Mouse (Mus musculus) embryonic facial prominence, embryonic 13.5 days (tissue): Measurements from ENCODE around the gene Tm6sf1. TPM values are rescaled to one million over a fixed set of nuclear protein-coding genes. Genes with fewer than 3 reads are reported as not detected.

ENCODE experiments used
- ATAC-seq: fragments of 200-750 bp; cut with Nextera tagmentation; 2 replicates; pipeline ENCODE4 v1.8.0; 2017; ENCODE audit warnings: low read depth; ENCODE audit not compliant: insufficient number of reproducible peaks, insufficient read depth, low FRiP score, low TSS enrichment
- H3K27ac ChIP-seq: fragments of 300-500 bp; sonication (generic); 2 replicates; pipeline ENCODE4 v1.5.1; 2015; ENCODE audit warnings: moderate library complexity, mild to moderate bottlenecking, inconsistent platforms
- H3K27me3 ChIP-seq: fragments of 300-500 bp; sonication (generic); 2 replicates; pipeline ENCODE4 v1.6.1; 2015; ENCODE audit warnings: mild to moderate bottlenecking, inconsistent platforms
- H3K36me3 ChIP-seq: fragments of 300-500 bp; sonication (generic); 2 replicates; pipeline ENCODE4 v1.6.1; 2015; ENCODE audit warnings: mild to moderate bottlenecking, inconsistent platforms
- H3K4me1 ChIP-seq: fragments of 300-500 bp; sonication (generic); 2 replicates; pipeline ENCODE4 v1.6.1; 2015; ENCODE audit warnings: inconsistent platforms
- H3K4me2 ChIP-seq: fragments of 300-500 bp; sonication (generic); 2 replicates; pipeline ENCODE4 v1.6.1; 2015; ENCODE audit warnings: moderate library complexity, mild to moderate bottlenecking, inconsistent platforms
- H3K4me3 ChIP-seq: fragments of 300-500 bp; sonication (generic); 2 replicates; pipeline ENCODE4 v1.5.1; 2015; ENCODE audit warnings: mild to moderate bottlenecking, inconsistent platforms
- H3K9ac ChIP-seq: fragments of 300-500 bp; sonication (generic); 2 replicates; pipeline ENCODE4 v1.6.1; 2015; ENCODE audit warnings: mild to moderate bottlenecking, inconsistent platforms
- H3K9me3 ChIP-seq: fragments of 300-500 bp; sonication (generic); 2 replicates; pipeline ENCODE4 v1.6.1; 2016; ENCODE audit warnings: inconsistent platforms
- WGBS: fragments of 180-500 bp; shearing (Covaris S2); methylation state at CpG from one replicate; pipeline ENCODE4 v1.1.7; 2015; ENCODE audit warnings: mixed read lengths; 5-methylcytosine and 5-hydroxymethylcytosine counted together
- polyA plus RNA-seq: library from polyadenylated mRNA; unstranded; fragments of >200 nt; fragmentation: Nextera tagmentation; extraction: Ambion mirVana; gene quantifications from 2 replicates; pipeline ENCODE4 v1.2.1, GENCODE M21; 2015

Gene Tm6sf1
- polyA plus RNA-seq, 1 experiment from 2014 or later = 11.3 TPM

- no peak overlapping the region for H3K9ac ChIP-seq
- H3K4me2 ChIP-seq = no peak overlapping the region
- H3K27me3 ChIP-seq = no peaks in the 10 kb centered on the region
- H3K27ac ChIP-seq = no peak overlapping the region
- H3K4me1 ChIP-seq = peaks cover 5% of the 10 kb centered on the region
- no peak overlapping the region for H3K4me3 ChIP-seq
- H3K36me3 ChIP-seq = no peaks in the 10 kb centered on the region
- ATAC-seq = no peak
- WGBS = 88% methylated on average over 6 of the region's 6 CpGs
- no peaks in the 10 kb centered on the region for H3K9me3 ChIP-seq
Measured at GRCm38 (mm10) chr7:81841439-81841838, 17.4 kb upstream of the Tm6sf1 start.

GRCm38 (mm10) chr7:81842141-81842540 is 16.7 kb upstream of the Tm6sf1 start:
- Histone ChIP-seq H3K27me3 (no peaks in the 10 kb centered on the region), H3K27ac (no peak overlapping the region), H3K9ac (no peak overlapping the region), H3K4me1 (peaks cover 11% of the 10 kb centered on the region), H3K4me3 (no peak overlapping the region), H3K9me3 (no peaks in the 10 kb centered on the region), H3K4me2 (no peak overlapping the region), H3K36me3 (no peaks in the 10 kb centered on the region)
- no peak for ATAC-seq
- WGBS = 86% methylated on average over 7 of the region's 7 CpGs

- 79% methylated on average over 1 of the region's 1 CpGs for WGBS
- Histone ChIP-seq H3K36me3 (no peaks in the 10 kb centered on the region), H3K9me3 (no peaks in the 10 kb centered on the region), H3K4me3 (no peak overlapping the region), H3K27me3 (no peaks in the 10 kb centered on the region), H3K9ac (no peak overlapping the region), H3K4me2 (no peak overlapping the region), H3K27ac (no peak overlapping the region), H3K4me1 (peaks cover 11% of the 10 kb centered on the region)
- ATAC-seq = no peak
Measured at GRCm38 (mm10) chr7:81842998-81843397, 15.8 kb upstream of the Tm6sf1 start.

GRCm38 (mm10) chr7:81843903-81844302 is 14.9 kb upstream of the Tm6sf1 start:
- Histone ChIP-seq H3K36me3 (no peaks in the 10 kb centered on the region), H3K27ac (no peak overlapping the region), H3K4me3 (no peak overlapping the region), H3K4me1 (peaks cover 11% of the 10 kb centered on the region), H3K4me2 (no peak overlapping the region), H3K9me3 (no peaks in the 10 kb centered on the region), H3K27me3 (no peaks in the 10 kb centered on the region), H3K9ac (no peak overlapping the region)
- no peak for ATAC-seq
- WGBS = 75% methylated on average over 8 of the region's 8 CpGs

- Histone ChIP-seq H3K27me3 (no peaks in the 10 kb centered on the region), H3K4me1 (peaks cover 11% of the 10 kb centered on the region), H3K27ac (no peak overlapping the region), H3K36me3 (no peaks in the 10 kb centered on the region), H3K4me3 (no peak overlapping the region), H3K9me3 (no peaks in the 10 kb centered on the region), H3K9ac (no peak overlapping the region), H3K4me2 (no peak overlapping the region)
- no peak for ATAC-seq
- 47% methylated on average over 11 of the region's 11 CpGs for WGBS
Measured at GRCm38 (mm10) chr7:81844801-81845200, 14.0 kb upstream of the Tm6sf1 start.

GRCm38 (mm10) chr7:81845313-81845712 is 13.5 kb upstream of the Tm6sf1 start:
- H3K27me3 ChIP-seq = no peaks in the 10 kb centered on the region
- no peak for ATAC-seq
- no peaks in the 10 kb centered on the region for H3K9me3 ChIP-seq
- H3K4me1 ChIP-seq = peaks cover 11% of the 10 kb centered on the region
- H3K9ac ChIP-seq = no peak overlapping the region
- H3K4me2 ChIP-seq = no peak overlapping the region
- H3K36me3 ChIP-seq = no peaks in the 10 kb centered on the region
- 80% methylated on average over 3 of the region's 3 CpGs for WGBS
- no peak overlapping the region for H3K27ac ChIP-seq
- H3K4me3 ChIP-seq = no peak overlapping the region

- H3K27ac ChIP-seq = no peak overlapping the region
- peaks cover 6% of the 10 kb centered on the region for H3K4me1 ChIP-seq
- H3K4me2 ChIP-seq = no peak overlapping the region
- WGBS = 88% methylated on average over 8 of the region's 8 CpGs
- no peak for ATAC-seq
- no peaks in the 10 kb centered on the region for H3K36me3 ChIP-seq
- H3K27me3 ChIP-seq = no peaks in the 10 kb centered on the region
- no peak overlapping the region for H3K9ac ChIP-seq
- H3K9me3 ChIP-seq = no peaks in the 10 kb centered on the region
- H3K4me3 ChIP-seq = no peak overlapping the region
Measured at GRCm38 (mm10) chr7:81846008-81846407, 12.8 kb upstream of the Tm6sf1 start.

GRCm38 (mm10) chr7:81847010-81847409 is 11.8 kb upstream of the Tm6sf1 start:
- Histone ChIP-seq H3K9ac (no peak overlapping the region), H3K27ac (no peak overlapping the region), H3K9me3 (no peaks in the 10 kb centered on the region), H3K4me1 (peaks cover 5% of the 10 kb centered on the region; the same call in 1 of the 2 replicates), H3K36me3 (no peaks in the 10 kb centered on the region), H3K27me3 (no peaks in the 10 kb centered on the region), H3K4me2 (no peak overlapping the region), H3K4me3 (no peak overlapping the region)
- whole genome bisulfite sequencing = 22% methylated on average over 8 of the region's 8 CpGs
- no peak for ATAC-seq

- H3K27me3 ChIP-seq = no peaks in the 10 kb centered on the region
- peaks cover 5% of the 10 kb centered on the region; the same call in 1 of the 2 replicates for H3K4me1 ChIP-seq
- WGBS = 38% methylated on average over 4 of the region's 4 CpGs
- H3K27ac ChIP-seq = no peak overlapping the region
- no peak overlapping the region for H3K9ac ChIP-seq
- H3K9me3 ChIP-seq = no peaks in the 10 kb centered on the region
- no peak for ATAC-seq
- no peak overlapping the region for H3K4me2 ChIP-seq
- H3K36me3 ChIP-seq = no peaks in the 10 kb centered on the region
- no peak overlapping the region for H3K4me3 ChIP-seq
Measured at GRCm38 (mm10) chr7:81847777-81848176, 11.0 kb upstream of the Tm6sf1 start.

GRCm38 (mm10) chr7:81849214-81849613 is 9.6 kb upstream of the Tm6sf1 start:
- peaks cover 5% of the 10 kb centered on the region; the same call in 1 of the 2 replicates for H3K4me1 ChIP-seq
- WGBS = 90% methylated on average over 5 of the region's 5 CpGs
- ATAC-seq = no peak
- H3K9me3 ChIP-seq = no peaks in the 10 kb centered on the region
- no peak overlapping the region for H3K4me3 ChIP-seq
- H3K27me3 ChIP-seq = no peaks in the 10 kb centered on the region
- H3K36me3 ChIP-seq = no peaks in the 10 kb centered on the region
- H3K9ac ChIP-seq = no peak overlapping the region
- no peak overlapping the region for H3K27ac ChIP-seq
- no peak overlapping the region for H3K4me2 ChIP-seq

GRCm38 (mm10) chr7:81849633-81850032 is 9.2 kb upstream of the Tm6sf1 start:
- no peaks in the 10 kb centered on the region for H3K27me3 ChIP-seq
- 87% methylated on average over 7 of the region's 7 CpGs for WGBS
- H3K9me3 ChIP-seq = no peaks in the 10 kb centered on the region
- no peak overlapping the region for H3K9ac ChIP-seq
- no peak overlapping the region for H3K4me3 ChIP-seq
- H3K27ac ChIP-seq = no peak overlapping the region
- ATAC-seq = no peak
- no peaks in the 10 kb centered on the region for H3K36me3 ChIP-seq
- no peak overlapping the region for H3K4me2 ChIP-seq
- peaks cover 5% of the 10 kb centered on the region; the same call in 1 of the 2 replicates for H3K4me1 ChIP-seq

GRCm38 (mm10) chr7:81850171-81850570 is 8.6 kb upstream of the Tm6sf1 start:
- H3K36me3 ChIP-seq = no peaks in the 10 kb centered on the region
- no peak overlapping the region for H3K27ac ChIP-seq
- no peaks in the 10 kb centered on the region for H3K27me3 ChIP-seq
- 86% methylated on average over 6 of the region's 6 CpGs for WGBS
- H3K4me3 ChIP-seq = no peak overlapping the region
- ATAC-seq = no peak
- H3K9me3 ChIP-seq = no peaks in the 10 kb centered on the region
- H3K4me2 ChIP-seq = no peak overlapping the region
- H3K9ac ChIP-seq = no peak overlapping the region
- peaks cover 5% of the 10 kb centered on the region; the same call in 1 of the 2 replicates for H3K4me1 ChIP-seq

GRCm38 (mm10) chr7:81851706-81852105 is 7.1 kb upstream of the Tm6sf1 start:
- 0 out of 2 replicates have a peak, but pooled peaks cover 4% of the 10 kb centered on the region for H3K4me1 ChIP-seq
- WGBS = 70% methylated on average over 3 of the region's 3 CpGs
- no peak overlapping the region for H3K4me2 ChIP-seq
- no peaks in the 10 kb centered on the region for H3K9me3 ChIP-seq
- no peaks in the 10 kb centered on the region for H3K36me3 ChIP-seq
- H3K27me3 ChIP-seq = 0 out of 2 replicates have a peak, but pooled peaks cover 4% of the 10 kb centered on the region
- H3K27ac ChIP-seq = no peak overlapping the region
- ATAC-seq = no peak
- no peak overlapping the region for H3K9ac ChIP-seq
- no peak overlapping the region for H3K4me3 ChIP-seq
